8 mouse cellular contexts compared by ENCODE assay signal in the genomic region with DNA sequence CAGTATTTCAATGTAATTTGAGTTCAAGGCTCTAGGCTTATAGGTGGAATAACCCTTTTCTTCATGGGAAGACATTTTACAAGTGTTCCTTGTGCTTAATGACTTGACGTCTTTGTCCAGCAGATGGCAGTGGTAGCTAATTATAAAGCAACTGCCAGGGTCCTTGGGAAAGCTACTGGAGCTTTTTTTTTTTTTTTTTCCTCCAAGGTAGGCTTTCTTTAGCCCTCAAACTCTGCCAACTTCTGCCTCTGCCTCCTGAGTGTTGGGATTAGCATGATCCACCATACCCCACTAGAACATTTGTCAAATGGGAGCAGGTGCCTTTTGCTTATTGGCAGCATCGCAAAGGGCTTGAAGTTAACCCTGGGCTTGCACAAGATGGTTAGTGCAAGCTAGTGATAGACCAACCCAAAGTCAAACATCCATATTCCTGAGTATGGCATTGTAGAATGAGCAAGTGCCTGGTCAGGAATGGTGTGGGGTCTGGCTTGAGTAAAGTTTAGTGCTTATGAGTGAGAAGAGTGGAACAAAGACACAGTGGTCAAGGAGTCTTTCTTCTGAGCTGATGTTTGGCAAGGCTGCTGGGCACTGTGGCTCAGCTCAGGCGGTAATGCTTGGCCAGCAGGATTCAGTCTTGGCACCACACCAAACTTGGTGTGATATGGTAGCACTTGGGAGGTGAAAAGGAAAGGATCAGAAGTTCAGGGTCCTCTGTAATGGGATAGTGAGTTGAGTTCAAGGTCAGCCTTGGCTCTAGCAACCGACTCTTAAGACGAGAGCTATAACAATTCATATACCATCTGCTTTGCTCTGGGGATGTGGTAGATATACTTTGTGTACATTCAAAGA. TPM values are rescaled to one million over a fixed set of nuclear protein-coding genes. Genes with fewer than 3 reads are reported as not detected.
DNase-seq lines count a peak whose midpoint lies in the region; ATAC-seq and TF ChIP-seq lines count a peak whose summit lies in the region.

No protein-coding gene starts in this region.

- no peak for ATAC-seq in heart, embryonic 13.5 days (ENCODE audit: extremely low read depth, insufficient number of reproducible peaks, low FRiP score, low TSS enrichment)
- ATAC-seq in embryonic facial prominence, embryonic 13.5 days (ENCODE audit: insufficient number of reproducible peaks, insufficient read depth, low FRiP score, low TSS enrichment, low read depth) = peak; percentile 15; the same call in 1 of the 2 replicates
- peak; percentile 57 for ATAC-seq in hindbrain, postnatal 0 days
- ATAC-seq in liver, embryonic 13.5 days (ENCODE audit: low read depth) = peak; percentile 48

- H3K27ac ChIP-seq in heart, embryonic 13.5 days (replicated peaks) = peak overlapping the region; percentile 83
- H3K27ac ChIP-seq in embryonic facial prominence, embryonic 13.5 days = peak overlapping the region; percentile 83
- peak overlapping the region; percentile 77 for H3K27ac ChIP-seq in hindbrain, postnatal 0 days
- H3K27ac ChIP-seq in liver, embryonic 13.5 days = peak overlapping the region; percentile 47

- H3K4me3 ChIP-seq in heart, embryonic 13.5 days = no peak overlapping the region
- H3K4me3 ChIP-seq in embryonic facial prominence, embryonic 13.5 days = no peak overlapping the region
- H3K4me3 ChIP-seq in hindbrain, postnatal 0 days (ENCODE audit: low read length) = no peak overlapping the region
- no peak overlapping the region for H3K4me3 ChIP-seq in liver, embryonic 13.5 days (replicated peaks)

- no peaks in the 10 kb centered on the region for H3K27me3 ChIP-seq in heart, embryonic 13.5 days (replicated peaks)
- no peaks in the 10 kb centered on the region for H3K27me3 ChIP-seq in embryonic facial prominence, embryonic 13.5 days
- H3K27me3 ChIP-seq in hindbrain, postnatal 0 days (ENCODE audit: insufficient read depth, low read length) = no peaks in the 10 kb centered on the region
- no peaks in the 10 kb centered on the region for H3K27me3 ChIP-seq in liver, embryonic 13.5 days

- H3K4me1 ChIP-seq in heart, embryonic 13.5 days = peaks cover 58% of the 10 kb centered on the region
- H3K4me1 ChIP-seq in embryonic facial prominence, embryonic 13.5 days = peaks cover 51% of the 10 kb centered on the region
- peaks cover 17% of the 10 kb centered on the region for H3K4me1 ChIP-seq in hindbrain, postnatal 0 days (ENCODE audit: insufficient read depth, low read length)
- H3K4me1 ChIP-seq in liver, embryonic 13.5 days (replicated peaks) = peaks cover 26% of the 10 kb centered on the region

- DNase-seq in heart, adult 11 months = no peak
- peak; percentile 46 for DNase-seq in adrenal gland, adult 2 months
- peak; percentile 92 for DNase-seq in hindbrain, postnatal 0 days (ENCODE audit: low spot score)
- peak; percentile 35 for DNase-seq in liver, embryonic 13.5 days
- DNase-seq in retina, postnatal 7 days (ENCODE audit: low read depth, low spot score) = peak; percentile 52
- DNase-seq in left cerebral cortex, adult 9 months (ENCODE audit: low spot score in 2 of 2) = no peak

- H3K9ac ChIP-seq in heart, embryonic 13.5 days = peak overlapping the region; percentile 5
- H3K9ac ChIP-seq in embryonic facial prominence, embryonic 13.5 days = no peak overlapping the region
- H3K9ac ChIP-seq in hindbrain, postnatal 0 days (replicated peaks; ENCODE audit: low read length) = 0 out of 2 replicates have a peak overlapping the region, but pooled peaks have one; percentile 13
- H3K9ac ChIP-seq in liver, embryonic 13.5 days = no peak overlapping the region

- no peaks in the 10 kb centered on the region for H3K9me3 ChIP-seq in heart, embryonic 13.5 days
- H3K9me3 ChIP-seq in embryonic facial prominence, embryonic 13.5 days = no peaks in the 10 kb centered on the region
- no peaks in the 10 kb centered on the region for H3K9me3 ChIP-seq in hindbrain, postnatal 0 days (ENCODE audit: low read length)
- no peaks in the 10 kb centered on the region for H3K9me3 ChIP-seq in liver, embryonic 13.5 days (replicated peaks)

- H3K36me3 ChIP-seq in heart, embryonic 13.5 days = peaks cover 61% of the 10 kb centered on the region
- peaks cover 42% of the 10 kb centered on the region for H3K36me3 ChIP-seq in embryonic facial prominence, embryonic 13.5 days
- H3K36me3 ChIP-seq in hindbrain, postnatal 0 days (ENCODE audit: insufficient read depth, low read length) = peaks cover 18% of the 10 kb centered on the region; the same call in 1 of the 2 replicates
- H3K36me3 ChIP-seq in liver, embryonic 13.5 days = peaks cover 49% of the 10 kb centered on the region

- 22% methylated on average over 5 of the region's 5 CpGs for WGBS in heart, embryonic 13.5 days
- 27% methylated on average over 5 of the region's 5 CpGs for WGBS in embryonic facial prominence, embryonic 13.5 days
- 23% methylated on average over 5 of the region's 5 CpGs for WGBS in hindbrain, postnatal 0 days
- WGBS in liver, embryonic 13.5 days (ENCODE audit: insufficient replicate concordance) = 11% methylated on average over 5 of the region's 5 CpGs

- peak overlapping the region; percentile 6; the same call in 1 of the 2 replicates for H3K4me2 ChIP-seq in heart, embryonic 13.5 days
- H3K4me2 ChIP-seq in embryonic facial prominence, embryonic 13.5 days = no peak overlapping the region
- H3K4me2 ChIP-seq in hindbrain, postnatal 0 days (ENCODE audit: low read depth, low read length) = no peak overlapping the region
- no peak overlapping the region for H3K4me2 ChIP-seq in liver, embryonic 13.5 days

- TF ChIP-seq CTCF in hindbrain, postnatal 0 days (IDR thresholded peaks at IDR 0.05; ENCODE audit: low read depth) = peak; percentile 66

RNA-seq across cellular contexts. Expression of a gene that starts 5.9 kb away (rescaled TPM):
- polyA plus RNA-seq in heart, embryonic 13.5 days (2015; fragmentation: Nextera tagmentation; extraction: Ambion mirVana) = 1,787 and 2,104 TPM in 2 replicates
- total RNA-seq in adrenal gland, adult 2 months (2021) = 1,000 to 10,000 TPM; 1,424 to 4,193 TPM
- 1,414 and 2,267 TPM in 2 replicates for polyA plus RNA-seq in adrenal gland, adult 2 months (2012; rRNA removed)
- polyA plus RNA-seq in embryonic facial prominence, embryonic 13.5 days (2015; fragmentation: Nextera tagmentation; extraction: Ambion mirVana) = 2,195 and 2,229 TPM in 2 replicates
- total RNA-seq in hindbrain, postnatal 0 days (2014; rRNA removed) = 3,796 and 3,887 TPM in 2 replicates
- polyA plus RNA-seq in hindbrain, postnatal 0 days (2015; fragmentation: Nextera tagmentation; extraction: Ambion mirVana) = 2,316 and 2,371 TPM in 2 replicates
- polyA plus RNA-seq in liver, embryonic 13.5 days (2015; fragmentation: Nextera tagmentation; extraction: Ambion mirVana) = 1,780 and 2,224 TPM in 2 replicates

Comparison
In these comparisons a context has a peak if more than half of its experiments do, and no peak if none do; other contexts are left out.
1. H3K9ac ChIP-seq: peak in heart, embryonic 13.5 days (single experiment) and hindbrain, postnatal 0 days (single experiment); none in embryonic facial prominence, embryonic 13.5 days (single experiment) and liver, embryonic 13.5 days (single experiment).
2. DNase-seq: peak in adrenal gland, adult 2 months (single experiment), hindbrain, postnatal 0 days (single experiment), liver, embryonic 13.5 days (single experiment) and retina, postnatal 7 days (single experiment); none in heart, adult 11 months (single experiment) and left cerebral cortex, adult 9 months (0 of 2).
3. Peak in every context shown above with its lines, with median percentiles within 50 percentile points of each other: H3K27ac ChIP-seq.